Mouse (Mus musculus) testis, adult 2 months (tissue): ENCODE results near the gene Arel1.
A peak's percentile ranks its signal among the peaks of the same experiment; 100 is the strongest.

ENCODE experiments used
- CTCF ChIP-seq: fragments of 200-500 bp; IDR thresholded peaks from 2 replicates; pipeline ENCODE4 v1.5.1; 2012; ENCODE audit warnings: low read depth, mild to moderate bottlenecking, inconsistent platforms, low read length, moderate library complexity; ENCODE audit not compliant: control insufficient read depth, insufficient read depth, insufficient replicate concordance
- POLR2A ChIP-seq: fragments of 200-500 bp; IDR thresholded peaks from 2 replicates; pipeline ENCODE4 v1.6.1; 2012; ENCODE audit warnings: low read depth, mild to moderate bottlenecking, inconsistent platforms, low read length, moderate library complexity; ENCODE audit not compliant: control insufficient read depth

GRCm38 (mm10) chr12:84970428-84971096 is at the start of gene Arel1, which contains the start of gene Fcf1:
- peak; percentile 88 for TF ChIP-seq POLR2A
- no peak for TF ChIP-seq CTCF
